Mouse (Mus musculus): Measurements from ENCODE around the gene Gm10188.

The Gm10188 gene

DNA sequence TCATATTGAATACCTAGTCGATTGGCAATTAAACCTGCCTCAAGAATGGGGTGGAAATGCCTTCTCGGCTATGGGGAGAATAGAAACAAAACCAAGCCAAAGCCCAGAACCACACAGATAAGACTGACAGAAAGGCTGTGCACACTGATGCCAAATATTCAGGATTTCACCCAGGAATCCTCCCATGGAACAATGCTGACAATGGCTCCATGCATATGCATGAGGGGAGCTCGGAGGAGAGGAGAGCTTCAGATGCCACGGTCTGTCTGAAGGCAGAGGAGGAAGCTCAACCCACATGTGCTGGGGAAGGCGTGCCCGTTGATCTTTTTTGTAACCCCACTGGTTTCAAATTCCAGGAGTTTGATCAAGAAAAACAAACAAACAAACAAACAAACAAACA is 7.4 kb downstream of the Gm10188 start:
- no peak for DNase-seq

DNA sequence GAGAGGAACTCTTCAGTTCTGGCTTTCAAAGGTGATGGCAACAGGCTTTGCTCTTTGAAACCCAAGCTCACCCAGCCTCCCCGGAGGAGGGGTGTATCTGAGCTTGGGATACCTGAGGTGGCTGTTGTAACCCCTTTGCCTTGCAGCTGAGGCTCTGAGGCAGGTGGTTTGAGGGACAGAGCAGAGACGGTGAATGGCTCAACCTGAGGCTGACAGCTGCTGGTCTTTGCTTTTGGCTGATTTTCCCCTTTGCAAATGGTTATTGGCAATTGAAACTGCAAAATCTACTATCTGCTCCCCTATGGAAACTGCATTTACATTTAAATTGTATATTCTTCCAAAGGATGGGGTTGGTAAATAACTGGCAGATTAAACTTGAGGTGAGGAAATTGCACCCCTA is 7.9 kb downstream of the Gm10188 start:
- no peak for DNase-seq

DNA sequence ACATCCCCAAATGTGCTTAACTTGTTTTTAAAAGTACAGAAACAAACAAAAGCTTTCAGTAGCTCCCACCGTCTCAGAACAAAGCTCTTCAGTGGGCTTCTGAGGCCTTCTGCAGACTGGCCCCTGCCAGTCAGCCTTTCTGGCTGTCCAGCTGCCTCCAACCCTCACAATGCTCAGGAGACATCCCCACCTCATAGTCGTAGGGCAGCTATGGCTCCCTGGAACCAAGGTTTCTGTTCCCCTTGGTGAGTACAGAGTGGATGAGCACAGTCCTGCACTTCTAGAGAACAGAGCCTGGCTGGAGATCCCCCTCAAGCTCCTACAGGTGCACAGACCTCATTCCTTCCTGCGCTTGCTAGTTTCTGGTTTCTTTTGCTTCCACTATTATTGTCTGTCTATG is 13.3 kb downstream of the Gm10188 start:
- DNase-seq = no peak

DNA sequence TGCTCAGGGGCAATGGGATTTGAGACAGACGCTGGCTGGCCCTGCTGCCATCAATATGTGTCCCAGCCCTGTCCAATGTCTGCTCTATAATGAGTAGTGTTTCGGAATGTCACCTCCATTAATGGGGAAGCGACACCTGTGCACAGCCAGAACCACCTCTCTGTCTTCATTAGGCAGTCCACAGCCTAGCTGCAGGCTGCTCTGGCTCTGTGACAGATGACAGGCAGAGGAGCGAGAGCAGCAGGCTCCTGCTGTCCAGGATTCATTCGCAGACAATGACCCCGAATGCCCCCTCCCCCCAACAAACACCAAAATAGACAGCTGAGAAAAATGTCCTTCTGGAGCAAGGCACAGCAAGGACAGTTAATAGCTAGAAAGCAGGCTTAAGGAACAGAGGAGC is 16.5 kb downstream of the Gm10188 start:
- peak; percentile 50 for DNase-seq

DNA sequence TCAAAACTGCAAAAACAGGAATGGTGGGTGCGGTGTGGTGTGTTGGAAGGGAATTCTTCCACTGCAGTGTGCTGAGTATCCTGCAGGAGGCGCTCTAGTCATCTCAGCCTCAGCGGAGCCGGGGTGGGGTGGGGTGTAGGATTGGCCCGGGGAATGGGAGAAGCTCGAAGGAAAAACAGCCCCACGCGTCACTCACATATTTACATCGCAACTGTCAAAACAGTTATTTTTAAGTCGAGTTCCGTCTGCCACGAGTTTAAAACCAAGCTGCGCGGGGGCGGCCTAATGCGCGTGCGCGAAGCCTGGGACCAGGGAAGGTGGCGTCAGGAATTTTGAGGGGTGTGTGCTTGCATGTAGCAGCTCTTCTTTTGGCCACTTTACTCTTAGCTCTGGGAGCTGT is 17.3 kb downstream of the Gm10188 start:
- peak; percentile 72 for DNase-seq

DNA sequence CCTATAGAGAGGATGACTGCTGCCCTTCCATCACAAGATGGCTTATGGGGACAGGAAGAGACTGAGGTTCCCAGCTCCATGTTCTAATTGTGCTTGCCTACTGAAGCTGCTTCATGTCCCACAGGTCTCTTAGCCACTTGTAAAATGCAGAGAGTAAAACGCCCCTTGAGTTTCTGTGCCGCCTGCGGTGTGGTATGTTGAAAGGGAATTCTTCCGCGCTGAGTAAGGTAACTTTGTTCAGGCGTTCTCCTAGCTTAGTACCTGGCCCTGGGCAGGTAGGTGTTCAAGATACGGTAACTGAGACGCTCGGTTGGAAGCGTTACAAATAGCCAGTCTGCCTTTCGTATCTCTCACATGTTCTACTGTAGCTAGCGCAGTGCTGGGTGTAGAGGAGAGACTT is 17.9 kb downstream of the Gm10188 start:
- DNase-seq = no peak

DNA sequence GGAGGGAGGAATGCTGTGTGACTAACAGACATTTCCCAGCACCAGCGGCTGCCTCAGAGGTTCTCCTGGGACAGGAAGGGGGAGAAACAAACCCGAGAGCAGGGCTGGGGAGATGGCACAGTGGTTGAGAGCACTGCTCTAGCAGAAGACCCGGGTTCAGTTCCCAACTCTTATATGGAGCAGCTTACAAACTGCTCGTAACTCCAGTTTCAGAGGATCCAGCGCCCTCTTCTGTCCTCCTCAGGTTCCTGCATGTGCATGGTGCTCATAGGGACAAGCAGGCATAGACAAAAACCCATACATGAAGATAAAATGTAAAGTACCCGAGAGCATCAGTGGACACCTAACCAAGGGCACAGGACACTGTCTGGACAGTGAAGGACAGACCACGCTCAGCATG is 18.6 kb downstream of the Gm10188 start:
- peak; percentile 71 for DNase-seq

DNA sequence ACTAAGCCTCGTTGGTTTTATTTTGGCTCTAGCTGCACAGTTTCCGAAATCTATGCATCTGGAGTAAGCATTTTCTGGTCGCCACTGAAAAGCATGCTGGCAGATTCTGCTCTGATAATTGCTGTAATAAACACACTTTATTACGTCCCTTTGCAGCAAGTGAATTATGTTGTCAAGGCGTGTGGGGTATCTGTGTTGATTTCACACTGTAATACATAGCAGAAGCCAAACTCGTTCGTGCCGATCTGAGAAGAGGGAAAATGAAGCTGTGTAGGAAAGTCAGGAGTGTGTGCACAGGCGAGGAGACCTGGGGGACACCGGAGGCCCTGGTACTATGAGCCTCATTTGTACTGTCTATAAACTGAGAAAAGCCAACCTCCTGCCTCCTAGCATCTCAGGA is 20.2 kb downstream of the Gm10188 start:
- DNase-seq = no peak

DNA sequence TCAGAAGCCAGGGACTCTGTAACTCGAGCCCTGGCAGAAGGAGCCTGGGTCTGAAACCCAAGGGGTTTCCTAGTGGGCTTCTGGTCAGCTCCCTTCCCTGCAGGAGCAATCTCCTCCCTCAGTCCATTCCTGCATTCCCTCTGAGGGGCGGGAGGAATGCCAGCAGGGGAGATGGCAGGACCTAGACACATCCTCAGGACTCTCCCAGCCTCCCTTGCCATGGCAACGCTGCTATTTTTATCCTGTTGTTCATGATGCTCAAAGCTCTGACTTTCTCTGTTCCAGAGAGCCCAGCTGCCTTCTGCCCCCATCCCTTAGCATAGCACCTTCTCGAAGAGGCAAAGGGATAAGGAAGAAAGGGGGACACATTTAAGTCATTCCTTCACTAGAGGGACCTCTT is 21.4 kb downstream of the Gm10188 start:
- no peak for DNase-seq

DNA sequence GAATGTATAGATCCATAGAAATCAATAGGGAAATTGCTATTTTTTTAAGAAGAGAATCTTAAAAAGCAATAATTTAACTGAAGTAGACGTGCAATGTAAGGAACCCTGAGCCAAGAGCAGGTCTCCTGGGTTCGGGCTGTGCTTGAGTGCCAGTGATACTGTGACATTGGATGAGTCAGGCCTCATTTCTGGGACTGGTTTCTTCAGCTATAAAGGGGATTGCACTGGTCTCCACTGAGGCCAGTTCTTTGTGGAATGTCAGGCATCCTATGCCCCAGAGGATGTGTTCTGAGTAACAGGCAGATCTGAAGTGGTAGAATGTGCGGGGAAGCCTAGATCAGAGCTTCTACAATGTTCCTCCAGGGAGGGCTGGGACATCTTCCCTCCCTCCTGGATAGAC is 22.7 kb downstream of the Gm10188 start:
- DNase-seq = no peak

DNA sequence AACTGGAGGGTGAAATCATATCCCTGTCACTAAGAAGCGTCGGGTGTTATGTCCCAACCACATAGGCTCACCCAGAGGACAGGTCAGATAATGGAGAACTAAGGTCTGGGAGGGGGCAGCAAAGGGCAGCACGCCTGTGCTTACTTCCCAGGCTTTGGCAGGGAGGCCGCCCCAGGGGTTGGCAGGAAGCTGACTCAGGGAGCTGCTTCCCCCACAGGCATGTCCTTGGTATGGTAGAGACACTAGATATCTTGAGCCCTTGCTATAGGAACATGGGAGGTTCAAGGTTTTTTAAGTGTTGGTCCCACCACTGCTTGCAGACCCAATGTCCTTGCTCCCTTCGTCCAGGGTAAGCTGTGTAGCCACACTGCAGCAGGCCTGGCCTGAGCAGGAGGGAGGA is 23.6 kb downstream of the Gm10188 start:
- no peak for DNase-seq

DNA sequence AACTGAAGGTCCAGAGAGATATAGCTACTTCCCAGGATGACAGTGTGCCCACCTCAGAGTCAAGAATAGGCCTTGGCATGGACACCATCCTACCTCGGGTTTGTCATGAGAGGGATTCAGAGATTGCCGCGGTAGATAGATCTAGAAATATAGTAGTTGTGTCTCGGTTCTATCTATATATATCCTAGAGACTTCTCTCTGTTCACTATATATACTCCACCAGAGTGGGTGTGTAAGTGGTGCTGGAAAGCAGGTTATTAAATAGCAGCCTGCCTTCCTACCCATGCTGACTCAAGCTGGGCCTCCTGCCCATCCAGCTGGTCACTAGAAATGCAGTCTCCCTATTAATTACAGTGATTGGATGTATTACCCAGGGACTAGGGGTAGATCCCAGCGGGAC is 26.8 kb downstream of the Gm10188 start:
- DNase-seq = no peak

DNA sequence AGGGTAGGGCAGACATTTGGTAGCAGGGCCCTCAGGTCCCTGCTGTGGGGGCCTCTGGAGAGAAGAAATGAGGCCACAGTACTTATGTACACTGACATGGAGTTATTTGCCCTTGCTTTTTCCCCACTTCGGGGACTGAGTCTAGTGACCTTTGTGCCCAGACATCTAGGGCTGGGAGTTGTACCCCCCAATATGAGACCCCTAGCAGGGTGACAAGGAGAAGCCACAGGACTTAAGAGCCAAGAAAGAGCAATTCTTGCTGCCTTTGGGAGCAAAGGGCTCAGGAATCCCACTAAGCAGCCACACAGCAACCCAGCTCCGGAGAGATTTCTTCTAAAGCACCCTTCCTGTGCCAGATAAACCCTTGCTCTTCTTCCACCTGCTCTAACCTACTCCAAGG is 27.6 kb downstream of the Gm10188 start:
- DNase-seq = no peak

DNA sequence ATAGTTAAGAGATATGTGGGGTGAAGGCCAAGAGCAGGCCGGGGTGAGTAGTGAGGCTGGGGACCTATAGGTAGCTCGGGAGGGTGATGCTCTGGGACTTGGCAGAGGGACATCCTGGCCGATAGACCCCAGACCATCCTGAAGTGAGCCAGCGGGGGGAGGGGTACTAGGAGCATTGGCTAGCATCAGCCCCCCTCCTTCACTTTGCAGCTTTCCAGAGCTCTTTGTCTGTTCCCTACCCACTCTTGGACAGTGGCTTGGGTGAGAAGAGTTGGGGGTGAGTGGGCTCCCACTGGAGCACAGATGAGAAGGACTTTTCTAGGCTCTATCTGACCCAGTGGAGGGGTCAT is 28.1 kb downstream of the Gm10188 start:
- DNase-seq = no peak

DNA sequence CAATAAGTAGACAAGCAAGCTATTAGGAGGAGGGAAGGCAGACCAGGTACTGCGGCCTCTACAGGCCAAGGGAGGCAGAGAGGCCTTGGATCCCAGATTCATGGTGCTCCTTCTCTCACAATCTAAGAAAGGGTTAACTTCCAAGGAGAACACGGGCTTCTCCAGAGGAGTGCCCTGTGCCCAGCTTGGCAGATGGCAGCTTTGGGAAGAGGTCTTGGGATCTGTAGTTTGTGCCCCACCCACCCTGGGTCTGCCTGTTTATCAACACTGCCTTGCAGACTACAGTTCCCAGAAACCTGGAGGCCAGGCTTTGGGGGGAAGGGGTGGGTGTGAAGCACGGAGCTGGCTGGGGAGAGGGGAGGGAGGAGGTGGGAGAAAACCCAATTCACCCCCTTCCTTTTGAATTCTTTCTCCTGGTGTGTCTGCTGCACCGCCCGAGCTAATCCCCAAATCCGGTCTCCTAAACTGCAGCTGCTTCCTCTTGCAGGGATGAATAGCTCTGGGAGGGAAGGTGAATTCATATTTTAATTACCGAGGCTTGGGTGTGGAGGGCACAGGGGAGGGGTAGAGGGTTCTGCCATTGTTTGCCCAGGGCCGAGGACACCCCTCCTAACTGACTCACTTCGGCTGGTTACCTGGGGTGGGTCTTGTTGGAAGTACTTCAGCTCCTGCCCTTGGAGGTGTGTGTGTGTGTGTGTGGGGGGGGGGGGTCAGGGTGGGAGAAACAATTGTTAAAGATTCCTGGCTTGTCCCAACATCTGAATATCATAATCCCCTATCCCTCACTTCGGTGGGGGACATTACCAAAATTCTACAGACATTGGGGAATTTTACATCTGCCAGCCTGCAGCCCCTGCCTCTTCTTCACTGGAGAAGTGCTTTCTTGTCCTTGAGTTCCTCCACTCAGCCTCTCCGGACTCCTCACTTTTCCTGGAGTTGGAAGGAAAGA is 28.7 kb downstream of the Gm10188 start:
- peak; percentile 68 for DNase-seq

DNA sequence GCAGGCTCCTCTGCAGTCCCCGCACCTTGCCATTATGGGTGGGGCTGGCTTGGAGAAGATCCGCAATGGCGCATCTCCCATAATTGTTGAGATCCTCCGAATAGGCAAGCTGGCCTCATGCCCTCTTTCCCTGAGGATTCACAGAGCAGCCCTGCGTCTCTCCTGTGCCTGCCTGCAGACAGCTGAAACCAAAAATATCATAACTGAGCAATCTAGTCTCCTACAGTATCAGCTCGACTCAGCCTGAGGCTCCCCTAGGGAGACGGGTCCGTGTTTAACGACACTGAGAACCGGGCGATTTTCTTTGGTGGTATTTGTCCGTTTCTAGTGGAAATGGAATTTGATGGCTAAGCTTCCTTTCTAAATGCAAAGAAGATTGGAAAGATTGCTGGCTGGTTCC is 29.6 kb downstream of the Gm10188 start:
- DNase-seq = no peak

DNA sequence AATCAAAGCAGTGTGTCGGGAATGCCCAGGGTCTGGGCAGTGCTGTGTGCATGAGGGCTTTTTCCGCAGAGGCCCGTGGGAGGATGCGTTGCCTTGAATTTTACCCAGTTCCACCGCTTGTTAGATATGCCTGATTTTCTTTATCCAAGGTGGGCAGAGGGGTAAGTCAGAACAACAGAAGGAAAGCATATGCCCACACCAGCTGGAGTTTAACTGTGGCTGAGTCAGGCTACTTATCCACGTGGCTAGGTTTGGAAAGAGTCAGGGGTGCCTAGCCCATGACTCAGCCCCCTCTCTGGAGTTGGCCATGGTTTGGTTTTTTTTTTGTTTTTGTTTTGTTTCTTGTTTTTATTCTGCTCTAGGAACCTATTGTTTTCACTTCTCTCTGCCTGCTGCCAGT is 30.3 kb downstream of the Gm10188 start:
- no peak for DNase-seq

DNA sequence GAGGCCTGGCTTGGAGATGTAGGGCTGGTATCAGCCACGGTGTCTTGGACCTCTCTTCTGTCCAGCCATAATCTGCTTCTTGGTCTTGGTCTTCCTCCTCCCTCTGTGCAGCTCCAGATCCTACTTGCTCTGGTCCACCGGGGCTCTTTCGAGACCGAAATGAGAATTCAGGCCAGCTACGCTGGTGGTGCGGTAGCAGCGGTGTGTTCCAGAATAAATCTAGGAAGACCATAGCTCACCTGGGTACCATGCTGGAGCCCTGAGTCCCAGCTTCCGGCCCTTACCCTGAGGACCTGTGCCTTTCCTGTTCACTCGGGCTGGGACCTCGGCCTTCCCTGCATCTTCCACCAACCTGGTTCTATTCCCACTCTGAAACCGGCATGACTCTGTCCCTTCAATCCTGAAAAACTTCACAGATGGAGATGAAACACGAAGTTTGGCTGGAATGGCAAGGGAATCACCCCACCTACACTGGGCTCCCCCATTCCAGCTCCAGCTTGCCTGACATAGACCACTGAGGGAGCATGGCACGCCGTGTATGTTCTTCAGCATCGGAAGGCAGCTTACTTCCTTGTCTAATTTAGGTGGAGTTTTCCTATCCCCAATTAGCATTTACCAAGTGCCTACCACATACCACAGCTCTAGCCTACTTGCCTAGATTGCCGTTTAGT is 31.0 kb downstream of the Gm10188 start:
- no peak for DNase-seq

DNA sequence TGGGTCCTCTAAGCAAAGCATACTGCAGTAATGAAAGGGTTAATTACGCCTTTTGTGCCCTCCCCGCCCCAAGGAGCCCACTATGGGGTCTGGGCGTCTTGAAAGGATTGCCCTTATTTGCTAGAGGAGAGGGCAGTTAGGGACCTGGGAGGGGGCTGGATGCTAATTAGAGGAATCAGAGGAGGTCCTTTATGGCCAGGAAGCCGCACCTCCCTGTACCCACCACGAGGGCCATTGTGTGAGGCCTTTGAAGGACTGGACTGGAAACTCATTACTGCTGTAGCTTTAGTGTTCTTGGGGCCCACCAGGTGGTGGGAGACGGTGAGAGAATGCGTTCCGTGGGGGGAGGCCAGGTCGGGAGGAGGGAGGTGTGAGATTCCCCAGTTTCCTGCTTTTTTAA is 31.9 kb downstream of the Gm10188 start:
- peak; percentile 58 for DNase-seq

DNA sequence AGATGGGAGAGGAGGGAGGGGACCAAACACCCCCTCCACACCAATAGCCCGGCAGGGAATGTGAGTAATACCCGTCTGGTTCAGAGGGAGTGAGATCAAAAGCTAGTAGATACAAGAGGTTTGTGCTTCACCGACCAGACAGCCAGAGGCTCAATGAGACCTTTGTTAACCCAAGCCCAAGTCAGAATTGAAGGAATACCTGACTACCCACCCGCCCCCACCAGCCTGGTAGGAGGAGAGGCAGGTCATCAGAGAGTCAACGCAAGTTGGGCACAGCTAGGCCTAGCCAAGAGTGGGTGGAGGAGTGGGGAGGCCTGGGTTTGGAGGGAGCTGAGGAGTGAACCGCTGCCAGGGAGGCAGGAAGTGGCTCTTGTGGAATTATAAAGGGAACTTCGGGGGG is 33.2 kb downstream of the Gm10188 start:
- no peak for DNase-seq

DNA sequence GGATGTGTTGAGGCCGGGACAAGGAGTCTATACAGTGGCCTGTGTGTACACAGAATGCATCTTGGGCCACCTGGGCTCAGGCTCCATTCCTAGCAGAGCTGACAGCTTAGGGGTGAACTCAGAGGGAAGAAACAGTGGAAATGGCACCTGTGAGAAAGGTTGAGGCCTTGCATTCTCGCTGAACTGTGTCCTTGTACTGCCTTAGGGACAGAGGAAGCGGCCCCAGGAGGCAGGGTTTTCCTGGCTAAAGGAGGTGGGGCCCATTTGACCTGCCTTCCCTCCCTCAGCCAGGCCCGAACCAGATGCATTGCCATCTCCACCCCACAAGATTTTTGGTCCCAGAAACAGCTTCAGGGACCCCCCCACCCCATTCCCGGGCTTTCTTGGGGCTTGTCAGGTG is 33.9 kb downstream of the Gm10188 start:
- no peak for DNase-seq

DNA sequence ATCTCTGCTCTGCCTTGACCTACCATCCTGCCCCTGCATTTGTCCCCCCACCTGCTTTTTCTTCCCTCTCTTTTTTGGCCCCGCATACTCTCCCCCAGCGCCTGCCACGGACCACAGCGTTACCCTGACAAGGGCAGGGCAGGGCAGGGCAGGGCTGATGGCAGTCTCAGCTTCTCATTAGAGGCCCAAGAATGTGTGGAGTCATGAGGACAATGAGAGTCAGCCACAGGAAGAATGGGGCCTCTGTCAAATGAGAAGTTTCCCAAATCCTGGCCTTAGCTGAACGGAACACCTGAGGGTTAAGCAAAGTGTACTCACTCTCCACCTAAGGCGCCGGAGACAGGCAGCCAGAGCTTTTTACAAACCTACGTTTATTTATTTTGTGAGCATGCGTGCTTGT is 34.5 kb downstream of the Gm10188 start:
- no peak for DNase-seq

DNA sequence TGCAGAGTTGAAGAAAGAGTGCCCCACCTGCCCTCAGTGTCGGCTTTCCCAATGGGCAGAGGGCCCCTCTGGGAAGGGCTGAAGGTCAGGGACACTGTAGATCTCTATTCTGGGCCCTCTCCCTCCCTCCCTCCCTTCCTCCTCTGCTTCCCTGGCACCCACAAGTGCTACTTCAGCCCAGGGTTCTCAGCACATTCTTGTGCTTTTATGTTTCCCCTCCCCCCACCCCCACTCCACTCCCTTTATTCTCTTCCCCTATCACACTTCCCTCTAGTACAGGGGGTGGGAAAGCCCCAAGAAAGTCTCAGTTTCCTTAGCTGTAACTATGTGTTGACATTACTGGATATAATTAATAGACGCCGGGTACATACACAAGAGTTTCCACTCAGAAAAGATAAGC is 34.9 kb downstream of the Gm10188 start:
- DNase-seq = no peak

DNA sequence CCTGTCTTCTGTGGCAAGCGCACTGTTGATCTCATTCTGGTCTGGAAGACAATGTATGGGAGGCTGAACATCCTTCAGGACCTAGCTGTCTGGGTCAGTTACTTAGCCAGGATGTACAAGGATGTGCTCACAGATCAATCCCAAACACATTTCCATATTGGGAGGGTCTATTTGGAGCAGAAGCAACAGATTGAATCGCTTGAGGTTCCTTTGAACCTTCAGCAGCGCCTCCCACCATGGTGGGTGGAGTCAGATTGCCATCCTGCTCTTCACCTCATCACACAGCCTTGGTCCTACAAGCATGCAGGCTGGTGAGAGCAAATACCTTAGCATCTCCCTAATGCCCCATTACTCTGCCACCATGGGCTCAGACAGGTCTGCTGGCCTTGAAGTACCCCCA is 35.8 kb downstream of the Gm10188 start:
- DNase-seq = no peak

All from embryo, embryonic 11 days (tissue).